Mouse (Mus musculus): ENCODE measurements around the gene Rab4b. TPM values are rescaled to one million over a fixed set of nuclear protein-coding genes. Genes with fewer than 3 reads are reported as not detected.

Rab4b gene
- polyA plus RNA-seq, 1 experiment: 154 TPM

DNA sequence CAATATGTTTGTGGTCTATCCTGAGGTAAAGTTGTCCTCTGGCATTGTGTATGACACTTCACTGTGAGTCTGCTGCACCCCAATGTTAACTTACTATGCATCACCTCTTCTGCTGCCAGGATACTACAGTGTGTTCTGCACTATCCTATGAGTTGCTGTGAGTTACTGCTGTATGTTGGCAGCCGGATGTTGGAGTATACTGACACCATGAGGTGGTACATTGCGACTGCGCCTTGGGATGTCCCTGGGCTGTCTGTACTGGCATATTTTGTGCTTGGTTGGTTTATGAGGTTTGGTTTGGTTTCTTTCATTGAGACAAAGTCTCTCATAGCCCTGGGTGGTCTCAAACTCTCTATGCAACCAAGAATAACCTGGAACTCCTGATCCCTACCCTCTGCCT is 50.5 kb downstream of the Rab4b start:
- Histone ChIP-seq H3K4me3 (ENCODE audit: insufficient read depth, low read length) (no peak overlapping the region), H3K4me1 (ENCODE audit: control insufficient read depth, insufficient read depth, low read length) (no peaks in the 10 kb centered on the region), H3K27ac (ENCODE audit: insufficient read depth, low read length) (no peak overlapping the region)
- no peak for TF ChIP-seq POLR2A (IDR thresholded peaks at IDR 0.05; ENCODE audit: extremely low read depth, insufficient read depth, low read length)
- TF ChIP-seq CTCF (IDR thresholded peaks at IDR 0.05; ENCODE audit: extremely low read depth, insufficient read depth, low read length): peak; percentile 64

DNA sequence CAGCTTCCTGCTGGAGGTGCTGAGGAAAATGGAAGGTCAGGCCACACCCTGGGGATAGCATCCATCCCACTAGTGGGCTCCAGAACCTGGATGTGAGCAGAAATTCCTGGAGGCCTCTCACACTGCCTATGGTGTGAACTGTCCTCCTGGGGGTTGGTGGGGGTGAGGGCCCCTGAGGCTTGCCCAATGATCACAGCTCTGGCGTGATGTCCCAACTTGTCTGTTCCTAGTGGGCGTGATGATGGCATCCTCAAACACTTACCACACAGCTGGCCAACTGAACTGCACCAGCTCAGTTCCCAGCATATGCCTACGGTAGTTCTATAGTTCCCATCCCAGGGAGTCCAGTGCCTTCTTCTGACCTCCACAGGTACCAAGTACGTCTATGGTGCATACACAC is 53.7 kb downstream of the Rab4b start:
- TF ChIP-seq CTCF (IDR thresholded peaks at IDR 0.05; ENCODE audit: extremely low read depth, insufficient read depth, low read length) (no peak), POLR2A (IDR thresholded peaks at IDR 0.05; ENCODE audit: extremely low read depth, insufficient read depth, low read length) (no peak)
- no peak overlapping the region for H3K27ac ChIP-seq (ENCODE audit: insufficient read depth, low read length)
- no peaks in the 10 kb centered on the region for H3K4me1 ChIP-seq (ENCODE audit: control insufficient read depth, insufficient read depth, low read length)
- H3K4me3 ChIP-seq (ENCODE audit: insufficient read depth, low read length): no peak overlapping the region

DNA sequence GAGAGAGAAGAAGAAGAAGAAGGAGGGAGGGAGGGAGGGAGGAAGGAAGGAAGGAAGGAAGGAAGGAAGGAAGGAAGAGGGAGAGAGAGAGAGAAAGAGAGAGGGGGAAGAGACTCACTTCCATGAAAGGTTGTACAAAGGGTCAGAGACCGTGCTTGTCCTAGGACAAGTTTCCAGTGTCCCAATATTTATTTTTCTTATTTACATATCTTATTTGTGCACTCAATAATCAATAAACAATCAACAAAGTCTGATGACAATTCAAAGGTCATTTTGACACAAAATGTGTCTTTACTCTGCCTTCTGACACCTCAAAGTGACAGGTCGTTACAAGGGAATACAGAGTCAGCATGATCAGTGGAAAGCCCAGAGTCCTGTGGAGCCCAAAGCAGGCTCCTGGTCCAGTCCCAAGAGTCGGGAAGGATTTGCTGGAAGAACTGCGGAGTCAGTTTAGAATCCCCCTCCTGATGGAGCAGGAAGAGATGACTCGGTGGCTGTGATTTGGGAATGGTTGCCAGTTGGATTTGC is 54.3 kb downstream of the Rab4b start:
- TF ChIP-seq CTCF (IDR thresholded peaks at IDR 0.05; ENCODE audit: extremely low read depth, insufficient read depth, low read length) (no peak), POLR2A (IDR thresholded peaks at IDR 0.05; ENCODE audit: extremely low read depth, insufficient read depth, low read length) (no peak)
- no peaks in the 10 kb centered on the region for H3K4me1 ChIP-seq (ENCODE audit: control insufficient read depth, insufficient read depth, low read length)
- H3K4me3 ChIP-seq (ENCODE audit: insufficient read depth, low read length): no peak overlapping the region
- no peak overlapping the region for H3K27ac ChIP-seq (ENCODE audit: insufficient read depth, low read length)

DNA sequence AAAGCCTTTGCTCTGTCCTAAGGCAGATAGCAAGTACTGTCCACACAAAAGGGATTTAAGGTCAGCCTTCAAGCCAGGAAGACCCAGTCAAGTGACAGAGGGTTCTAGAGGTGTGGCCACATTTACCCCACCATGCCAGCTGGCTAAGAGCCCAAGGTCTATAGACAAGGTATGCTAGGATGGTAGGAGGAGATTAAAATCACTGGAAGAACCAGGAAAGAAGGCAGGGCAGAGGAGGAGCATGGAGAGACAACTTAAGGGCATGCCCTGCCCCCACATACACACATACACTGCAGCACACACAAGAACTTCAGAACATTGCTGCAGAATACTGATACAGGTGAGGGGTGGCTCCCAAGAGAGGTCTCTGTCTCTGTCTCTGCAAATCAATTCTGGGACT is 59.0 kb downstream of the Rab4b start, which contains the start of gene Cyp2f2:
TSS of gene Cyp2f2 (plus strand) at position 234 of the 400 bp plus-strand sequence.
- TF ChIP-seq CTCF (IDR thresholded peaks at IDR 0.05; ENCODE audit: extremely low read depth, insufficient read depth, low read length) (no peak), POLR2A (IDR thresholded peaks at IDR 0.05; ENCODE audit: extremely low read depth, insufficient read depth, low read length) (no peak)
- H3K4me3 ChIP-seq (ENCODE audit: insufficient read depth, low read length): no peak within 1 kb of the TSS
- no peak within 1 kb of the TSS for H3K27ac ChIP-seq (ENCODE audit: insufficient read depth, low read length)
- no peaks in the 10 kb centered on the region for H3K4me1 ChIP-seq (ENCODE audit: control insufficient read depth, insufficient read depth, low read length)

Other genes starting within 250 kb of the Rab4b start
- not detected in 2 replicates for gene Cyp2a22, start 239.5 kb downstream of the Rab4b start, polyA plus RNA-seq (2012; rRNA removed)
- not detected in 2 replicates for gene Cyp2a12, start 149.8 kb downstream of the Rab4b start, polyA plus RNA-seq (2012; rRNA removed)
- gene Cyp2f2, start 59.0 kb downstream of the Rab4b start, polyA plus RNA-seq (2012; rRNA removed): 1.3 and 1.7 TPM in 2 replicates
- gene Cyp2t4, start 25.2 kb downstream of the Rab4b start, polyA plus RNA-seq (2012; rRNA removed): not detected in 2 replicates
- 111 and 112 TPM in 2 replicates for gene Egln2, start 12.1 kb downstream of the Rab4b start, polyA plus RNA-seq (2012; rRNA removed)
- not detected in 2 replicates for gene Gm21983, start 2.2 kb upstream of the Rab4b start, polyA plus RNA-seq (2012; rRNA removed)
- 4.8 and 7.7 TPM in 2 replicates for gene Mia, start 2.3 kb upstream of the Rab4b start, polyA plus RNA-seq (2012; rRNA removed)
- 14.9 and 15.2 TPM in 2 replicates for gene BC024978, start 16.9 kb upstream of the Rab4b start, polyA plus RNA-seq (2012; rRNA removed)
- gene Snrpa, start 17.4 kb upstream of the Rab4b start, polyA plus RNA-seq (2012; rRNA removed): 175 and 176 TPM in 2 replicates
- 5.8 and 6.8 TPM in 2 replicates for gene Itpkc, start 49.8 kb upstream of the Rab4b start, polyA plus RNA-seq (2012; rRNA removed)
- 30.6 and 31.8 TPM in 2 replicates for gene Coq8b, start 54.1 kb upstream of the Rab4b start, polyA plus RNA-seq (2012; rRNA removed)
- gene Numbl, start 79.5 kb upstream of the Rab4b start, polyA plus RNA-seq (2012; rRNA removed): 108 TPM in 2 replicates
- 54.5 and 62.3 TPM in 2 replicates for gene Ltbp4, start 158.8 kb upstream of the Rab4b start, polyA plus RNA-seq (2012; rRNA removed)
- 64.2 and 73.8 TPM in 2 replicates for gene Shkbp1, start 177.1 kb upstream of the Rab4b start, polyA plus RNA-seq (2012; rRNA removed)
- gene Gm20479, start 178.5 kb upstream of the Rab4b start, polyA plus RNA-seq (2012; rRNA removed): 0.75 TPM in 1 of 2 replicates, not detected in the other